Mouse (Mus musculus): ENCODE results near the gene Gpd2. TPM values are rescaled to one million over a fixed set of nuclear protein-coding genes. Genes with fewer than 3 reads are reported as not detected.

The Gpd2 gene
- polyA plus RNA-seq, 1 experiment from 2014 or later: 24.8 TPM

GRCm38 (mm10) chr2:57252542-57253301 is 15.3 kb downstream of the Gpd2 start:
- Histone ChIP-seq H3K4me1 (0 out of 2 replicates have a peak, but pooled peaks cover 3% of the 10 kb centered on the region), H3K36me3 (no peaks in the 10 kb centered on the region), H3K9me3 (replicated peaks) (no peaks in the 10 kb centered on the region), H3K9ac (replicated peaks) (no peak overlapping the region), H3K27me3 (replicated peaks) (no peaks in the 10 kb centered on the region), H3K27ac (replicated peaks) (no peak overlapping the region), H3K4me2 (no peak overlapping the region), H3K4me3 (replicated peaks) (no peak overlapping the region)
- no peak for ATAC-seq (ENCODE audit: low FRiP score)
- 91% methylated on average over 10 of the region's 10 CpGs for WGBS

GRCm38 (mm10) chr2:57254267-57254666 is 16.8 kb downstream of the Gpd2 start:
- WGBS: 94% methylated on average over 4 of the region's 4 CpGs
- no peak overlapping the region for H3K9ac ChIP-seq (replicated peaks)
- no peak overlapping the region for H3K4me2 ChIP-seq
- H3K4me1 ChIP-seq: 0 out of 2 replicates have a peak, but pooled peaks cover 3% of the 10 kb centered on the region
- H3K27me3 ChIP-seq (replicated peaks): no peaks in the 10 kb centered on the region
- H3K4me3 ChIP-seq (replicated peaks): no peak overlapping the region
- no peaks in the 10 kb centered on the region for H3K36me3 ChIP-seq
- no peak overlapping the region for H3K27ac ChIP-seq (replicated peaks)
- no peak for ATAC-seq (ENCODE audit: low FRiP score)
- H3K9me3 ChIP-seq (replicated peaks): no peaks in the 10 kb centered on the region

GRCm38 (mm10) chr2:57255153-57255670 is 17.8 kb downstream of the Gpd2 start:
- 74% methylated on average over 11 of the region's 11 CpGs for WGBS
- no peaks in the 10 kb centered on the region for H3K9me3 ChIP-seq (replicated peaks)
- no peak overlapping the region for H3K4me2 ChIP-seq
- no peak for ATAC-seq (ENCODE audit: low FRiP score)
- H3K27me3 ChIP-seq (replicated peaks): no peaks in the 10 kb centered on the region
- H3K4me3 ChIP-seq (replicated peaks): no peak overlapping the region
- H3K27ac ChIP-seq (replicated peaks): no peak overlapping the region
- H3K4me1 ChIP-seq: 0 out of 2 replicates have a peak, but pooled peaks cover 3% of the 10 kb centered on the region
- no peaks in the 10 kb centered on the region for H3K36me3 ChIP-seq
- H3K9ac ChIP-seq (replicated peaks): no peak overlapping the region

GRCm38 (mm10) chr2:57255836-57256235 is 18.4 kb downstream of the Gpd2 start:
- H3K4me3 ChIP-seq (replicated peaks): no peak overlapping the region
- WGBS: 50% methylated on average over 3 of the region's 3 CpGs
- ATAC-seq (ENCODE audit: low FRiP score): no peak
- H3K9ac ChIP-seq (replicated peaks): no peak overlapping the region
- H3K4me1 ChIP-seq: 0 out of 2 replicates have a peak, but pooled peaks cover 3% of the 10 kb centered on the region
- H3K36me3 ChIP-seq: no peaks in the 10 kb centered on the region
- no peaks in the 10 kb centered on the region for H3K9me3 ChIP-seq (replicated peaks)
- H3K4me2 ChIP-seq: no peak overlapping the region
- no peak overlapping the region for H3K27ac ChIP-seq (replicated peaks)
- H3K27me3 ChIP-seq (replicated peaks): no peaks in the 10 kb centered on the region

- WGBS: 24% methylated on average over 6 of the region's 6 CpGs
- ATAC-seq (ENCODE audit: low FRiP score): no peak
These were observed 19.0 kb downstream of the Gpd2 start for GRCm38 (mm10) chr2:57256459-57256858.

GRCm38 (mm10) chr2:57261286-57262077 is 24.0 kb downstream of the Gpd2 start:
- Histone ChIP-seq H3K4me1 (0 out of 2 replicates have a peak, but pooled peaks cover 1% of the 10 kb centered on the region), H3K27me3 (replicated peaks) (no peaks in the 10 kb centered on the region), H3K4me2 (no peak overlapping the region), H3K9ac (replicated peaks) (no peak overlapping the region), H3K27ac (replicated peaks) (no peak overlapping the region), H3K36me3 (no peaks in the 10 kb centered on the region), H3K4me3 (replicated peaks) (no peak overlapping the region), H3K9me3 (replicated peaks) (no peaks in the 10 kb centered on the region)
- no peak for ATAC-seq (ENCODE audit: low FRiP score)
- 92% methylated on average over 8 of the region's 8 CpGs for WGBS

More at GRCm38 (mm10) chr2:57256459-57256858, 19.0 kb downstream of the Gpd2 start:
- Histone ChIP-seq H3K4me1 (0 out of 2 replicates have a peak, but pooled peaks cover 3% of the 10 kb centered on the region), H3K4me2 (no peak overlapping the region), H3K9me3 (replicated peaks) (no peaks in the 10 kb centered on the region), H3K27me3 (replicated peaks) (no peaks in the 10 kb centered on the region), H3K27ac (replicated peaks) (no peak overlapping the region), H3K9ac (replicated peaks) (no peak overlapping the region), H3K4me3 (replicated peaks) (no peak overlapping the region), H3K36me3 (no peaks in the 10 kb centered on the region)

GRCm38 (mm10) chr2:57263431-57263830 is 26.0 kb downstream of the Gpd2 start:
- no peak for ATAC-seq (ENCODE audit: low FRiP score)
- Histone ChIP-seq H3K27me3 (replicated peaks) (no peaks in the 10 kb centered on the region), H3K27ac (replicated peaks) (no peak overlapping the region), H3K4me1 (no peaks in the 10 kb centered on the region), H3K4me2 (no peak overlapping the region), H3K36me3 (no peaks in the 10 kb centered on the region), H3K4me3 (replicated peaks) (no peak overlapping the region), H3K9me3 (replicated peaks) (no peaks in the 10 kb centered on the region), H3K9ac (replicated peaks) (no peak overlapping the region)
- WGBS: 90% methylated on average over 1 of the region's 1 CpGs

- Histone ChIP-seq H3K4me3 (replicated peaks) (no peak overlapping the region), H3K9ac (replicated peaks) (no peak overlapping the region), H3K4me1 (no peaks in the 10 kb centered on the region), H3K27me3 (replicated peaks) (no peaks in the 10 kb centered on the region), H3K4me2 (no peak overlapping the region), H3K9me3 (replicated peaks) (no peaks in the 10 kb centered on the region), H3K27ac (replicated peaks) (no peak overlapping the region), H3K36me3 (no peaks in the 10 kb centered on the region)
- no peak for ATAC-seq (ENCODE audit: low FRiP score)
- WGBS: 89% methylated on average over 7 of the region's 7 CpGs
These were observed 27.5 kb downstream of the Gpd2 start for GRCm38 (mm10) chr2:57264912-57265311.

GRCm38 (mm10) chr2:57266679-57267393 is 29.4 kb downstream of the Gpd2 start:
- Histone ChIP-seq H3K9me3 (replicated peaks) (no peaks in the 10 kb centered on the region), H3K4me1 (no peaks in the 10 kb centered on the region), H3K27me3 (replicated peaks) (no peaks in the 10 kb centered on the region), H3K9ac (replicated peaks) (no peak overlapping the region), H3K27ac (replicated peaks) (no peak overlapping the region), H3K36me3 (no peaks in the 10 kb centered on the region), H3K4me2 (no peak overlapping the region), H3K4me3 (replicated peaks) (no peak overlapping the region)
- no peak for ATAC-seq (ENCODE audit: low FRiP score)
- 43% methylated on average over 4 of the region's 4 CpGs for WGBS

- H3K9ac ChIP-seq (replicated peaks): no peak overlapping the region
- no peak overlapping the region for H3K4me2 ChIP-seq
- no peak for ATAC-seq (ENCODE audit: low FRiP score)
- WGBS: 10% methylated on average over 7 of the region's 7 CpGs
- no peaks in the 10 kb centered on the region for H3K4me1 ChIP-seq
- no peaks in the 10 kb centered on the region for H3K27me3 ChIP-seq (replicated peaks)
- no peaks in the 10 kb centered on the region for H3K36me3 ChIP-seq
- H3K4me3 ChIP-seq (replicated peaks): no peak overlapping the region
- H3K9me3 ChIP-seq (replicated peaks): no peaks in the 10 kb centered on the region
- H3K27ac ChIP-seq (replicated peaks): no peak overlapping the region
These were observed 29.9 kb downstream of the Gpd2 start for GRCm38 (mm10) chr2:57267394-57267716.

- Histone ChIP-seq H3K27ac (replicated peaks) (no peak overlapping the region), H3K4me2 (no peak overlapping the region), H3K27me3 (replicated peaks) (no peaks in the 10 kb centered on the region), H3K36me3 (no peaks in the 10 kb centered on the region), H3K9me3 (replicated peaks) (no peaks in the 10 kb centered on the region), H3K4me3 (replicated peaks) (no peak overlapping the region), H3K4me1 (no peaks in the 10 kb centered on the region), H3K9ac (replicated peaks) (no peak overlapping the region)
- 36% methylated on average over 7 of the region's 7 CpGs for WGBS
- ATAC-seq (ENCODE audit: low FRiP score): no peak
These were observed 30.5 kb downstream of the Gpd2 start for GRCm38 (mm10) chr2:57267896-57268295.
